Mouse (Mus musculus) layer of hippocampus, postnatal 25 days (tissue): ENCODE results near the gene Il13. TPM values are rescaled to one million over a fixed set of nuclear protein-coding genes. Genes with fewer than 3 reads are reported as not detected.
A peak's percentile ranks its signal among the peaks of the same experiment; 100 is the strongest.

ENCODE experiments used
- DNase-seq, 2 experiments: peaks; one replicate each; pipeline ENCODE4 v3.0.0; 2022; ENCODE audit warnings: mixed read lengths in 2 of 2, low spot score in 1 of 2; ENCODE audit errors: extremely low spot score in 1 of 2
- total RNA-seq, 2 experiments: library from RNA; stranded (reverse); gene quantifications; 2 replicates each; pipeline ENCODE4 v1.2.3; 2021

Il13 gene
- not detected for total RNA-seq

DNA sequence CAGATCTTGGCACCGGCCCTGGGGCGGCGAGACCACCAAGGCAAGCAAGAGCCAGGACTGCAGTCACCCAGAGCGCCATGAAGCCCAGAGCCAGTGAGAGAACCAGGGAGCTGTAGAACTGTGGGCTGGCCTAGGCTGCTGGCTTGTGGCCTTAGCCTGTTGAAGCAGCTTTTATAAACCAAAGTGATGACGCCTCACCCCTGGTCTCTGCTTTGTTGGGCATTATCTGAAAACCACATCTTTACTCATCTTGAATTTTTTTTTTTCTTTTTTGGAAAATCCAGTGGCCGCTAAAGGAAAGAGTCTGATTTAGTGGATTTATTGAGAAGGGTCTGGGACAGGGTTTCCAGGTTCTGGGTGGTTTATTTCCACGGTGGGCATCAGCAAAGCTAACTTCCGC lies at the start of gene Il13:
Gene Il13, minus strand, starts transcription at position 147 of the 400 bp plus-strand sequence.
- no peak for DNase-seq

DNA sequence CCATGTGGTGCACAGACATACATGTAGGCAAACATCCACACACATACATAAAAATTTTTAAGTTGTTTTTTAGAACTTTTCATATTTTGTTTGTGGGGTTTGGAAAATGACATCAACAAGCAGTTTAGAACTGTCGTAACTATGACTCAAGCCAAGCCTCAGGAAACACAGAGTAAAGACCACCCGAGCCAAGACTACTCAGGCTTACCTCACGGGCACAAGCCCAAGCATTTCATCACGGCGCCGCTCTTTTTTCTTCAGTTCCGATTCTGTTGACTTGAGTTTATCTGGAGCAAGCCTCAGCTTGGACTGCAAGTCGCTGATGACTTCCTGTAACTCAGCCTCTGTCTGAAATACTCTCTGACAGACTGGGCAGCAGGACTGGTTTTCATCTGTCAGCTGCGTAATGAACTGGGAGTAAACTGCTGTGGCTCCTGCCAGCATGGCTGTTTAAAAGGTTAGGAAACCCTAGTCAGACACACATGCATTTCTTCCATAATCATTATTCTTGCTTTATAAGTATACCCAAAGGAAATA lies 48.6 kb upstream of the Il13 start:
- DNase-seq = no peak

DNA sequence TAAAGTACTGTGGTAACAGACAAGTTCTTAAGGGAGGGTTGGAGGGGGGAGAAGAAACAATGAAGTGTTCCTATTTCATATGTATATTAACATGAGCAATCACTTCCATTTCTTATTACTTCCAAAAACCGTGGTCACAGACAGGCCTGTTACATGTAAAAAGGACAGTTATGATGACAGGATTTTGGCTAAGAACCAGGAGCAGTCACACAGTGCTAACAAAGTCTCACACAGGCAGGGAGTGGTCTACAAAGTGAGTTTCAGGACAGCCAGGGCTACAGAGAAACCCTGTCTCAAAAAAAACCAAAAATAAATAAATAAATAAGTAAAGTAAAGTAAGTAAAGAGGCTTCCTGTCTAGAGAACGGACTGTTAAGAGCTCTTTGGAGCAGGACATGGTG lies 47.7 kb upstream of the Il13 start:
- no peak for DNase-seq

DNA sequence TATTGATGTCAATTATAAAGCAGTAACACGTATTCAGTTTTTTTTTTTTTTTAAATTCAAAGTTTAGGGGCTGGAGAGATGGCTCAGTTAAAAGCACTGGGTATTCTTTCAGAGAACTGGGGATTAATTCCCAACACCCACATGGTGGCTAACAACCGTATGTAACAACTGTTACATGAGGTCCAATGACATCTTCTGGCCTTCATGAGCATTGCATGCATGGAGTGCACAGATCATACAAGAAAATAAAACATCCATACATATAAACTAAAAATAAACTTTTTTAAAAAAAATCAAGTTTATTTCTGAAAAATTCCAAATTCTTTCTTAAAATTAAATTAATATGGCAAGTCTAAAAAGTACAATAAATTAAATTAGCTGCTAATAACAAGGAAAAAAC lies 47.2 kb upstream of the Il13 start:
- no peak for DNase-seq

DNA sequence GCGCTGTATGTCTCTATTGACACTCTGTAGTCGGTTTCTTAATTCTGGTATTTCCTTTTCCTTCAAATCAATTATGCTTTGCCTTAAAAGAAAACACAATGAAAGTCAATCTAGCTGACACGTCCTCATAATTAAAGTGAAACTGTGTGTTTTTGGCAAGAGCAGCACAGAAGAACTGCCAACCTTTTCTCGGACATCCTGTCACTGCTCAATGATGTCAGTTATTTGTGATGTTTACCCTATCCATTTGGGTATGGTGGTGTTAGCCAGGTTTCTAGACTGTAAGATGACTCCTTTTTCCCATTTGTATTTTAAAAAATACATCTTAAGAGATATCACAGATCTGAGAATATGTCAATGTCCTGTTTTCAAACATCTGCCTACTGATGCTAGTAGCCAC lies 45.6 kb upstream of the Il13 start:
- no peak for DNase-seq

DNA sequence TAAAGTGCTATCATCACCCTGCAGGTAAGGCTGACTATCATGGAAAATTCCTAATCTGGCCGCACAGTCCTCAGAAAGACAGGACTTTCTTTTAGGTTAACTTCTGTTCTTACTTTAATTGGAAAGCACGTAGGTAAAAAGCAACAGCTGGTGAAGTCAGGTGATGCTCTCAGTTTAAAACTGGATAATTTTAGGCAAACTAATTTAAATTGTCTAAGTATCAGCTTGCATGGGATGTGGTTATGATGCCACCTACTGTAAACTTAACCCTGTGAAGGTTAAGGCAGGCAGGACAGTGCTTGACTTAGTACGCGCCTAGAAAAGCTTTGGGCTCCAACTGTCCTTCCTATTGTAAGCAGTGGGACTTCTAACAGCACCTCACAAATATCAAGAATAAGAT lies 36.9 kb upstream of the Il13 start:
- DNase-seq = no peak

DNA sequence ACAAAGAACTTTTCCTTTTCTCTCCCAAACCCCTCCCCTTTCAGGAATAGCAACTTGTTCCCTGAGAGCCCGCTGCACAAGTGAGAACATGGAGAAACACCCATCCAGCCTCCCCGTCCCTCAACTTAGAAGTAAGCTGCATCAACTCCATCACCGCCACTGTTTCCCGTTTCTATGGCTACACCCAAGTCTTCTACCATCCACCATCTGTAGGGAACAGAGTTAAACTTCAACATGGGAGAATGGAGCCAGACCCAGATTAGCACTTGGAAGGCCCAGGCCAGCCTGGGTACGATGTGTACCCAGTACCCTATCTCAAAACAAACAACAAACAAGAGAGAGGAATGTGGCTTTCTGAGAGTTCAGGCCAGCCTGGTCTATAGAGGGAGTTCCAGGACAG lies 29.6 kb upstream of the Il13 start:
- DNase-seq = no peak

DNA sequence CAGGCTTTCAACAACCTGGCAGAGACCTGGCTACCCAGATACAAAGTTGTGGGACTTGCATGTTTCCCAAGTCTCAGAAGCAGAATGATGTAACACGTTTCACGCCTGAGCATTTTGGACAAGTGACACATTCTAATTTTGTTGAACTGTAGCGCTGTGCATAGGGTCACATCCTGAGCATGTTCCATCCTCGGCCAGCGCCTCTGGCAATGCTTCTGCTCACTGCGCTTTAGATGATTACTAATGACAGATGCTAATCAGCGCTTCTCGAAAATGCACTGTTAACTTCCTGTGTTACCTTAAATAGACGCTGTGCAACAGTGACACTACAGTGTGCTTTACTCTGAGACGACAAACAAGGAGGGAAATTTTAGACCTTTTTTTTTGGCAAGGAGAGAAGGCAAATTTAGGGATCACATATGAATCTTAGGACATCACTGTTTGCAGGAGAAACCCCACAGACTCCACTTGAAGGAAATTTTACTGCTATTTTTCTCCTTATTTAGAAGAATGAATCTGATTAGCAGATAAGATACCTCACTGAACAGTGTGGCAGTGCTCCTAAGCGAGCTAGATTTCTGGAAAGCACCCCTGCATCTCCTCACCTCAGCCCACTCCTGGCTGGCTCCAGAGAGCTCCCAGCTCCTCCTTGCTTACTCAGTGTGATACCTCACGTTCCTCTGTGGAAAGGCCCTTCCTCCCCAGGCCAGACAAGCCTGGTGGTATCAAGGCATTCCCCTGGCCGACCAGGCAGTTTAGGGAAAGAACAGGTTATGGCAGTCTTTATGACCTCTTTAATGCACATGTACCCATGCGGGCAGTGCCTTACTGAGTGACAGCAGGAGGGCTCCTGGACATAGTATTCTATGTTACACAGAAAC lies 28.5 kb upstream of the Il13 start:
- DNase-seq = no peak

DNA sequence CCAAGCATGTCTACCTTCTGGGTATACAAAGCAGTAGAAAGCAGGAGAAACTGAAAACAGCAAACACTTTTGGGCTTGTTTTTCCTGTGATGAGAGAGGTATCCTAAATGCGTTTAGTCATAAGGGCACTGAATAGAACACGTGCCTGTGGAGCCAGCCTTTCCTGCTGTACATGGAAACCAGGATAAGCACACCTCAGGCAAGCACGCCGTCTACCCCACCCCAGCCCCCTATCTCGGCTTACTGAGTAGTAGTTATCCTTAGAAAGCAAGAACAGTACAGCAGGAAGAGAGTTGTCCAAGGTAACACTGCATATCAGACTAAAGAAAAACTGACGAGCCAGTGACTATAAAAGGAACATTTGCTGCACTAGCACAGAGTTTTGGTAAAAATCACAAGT lies 23.3 kb upstream of the Il13 start:
- no peak for DNase-seq

DNA sequence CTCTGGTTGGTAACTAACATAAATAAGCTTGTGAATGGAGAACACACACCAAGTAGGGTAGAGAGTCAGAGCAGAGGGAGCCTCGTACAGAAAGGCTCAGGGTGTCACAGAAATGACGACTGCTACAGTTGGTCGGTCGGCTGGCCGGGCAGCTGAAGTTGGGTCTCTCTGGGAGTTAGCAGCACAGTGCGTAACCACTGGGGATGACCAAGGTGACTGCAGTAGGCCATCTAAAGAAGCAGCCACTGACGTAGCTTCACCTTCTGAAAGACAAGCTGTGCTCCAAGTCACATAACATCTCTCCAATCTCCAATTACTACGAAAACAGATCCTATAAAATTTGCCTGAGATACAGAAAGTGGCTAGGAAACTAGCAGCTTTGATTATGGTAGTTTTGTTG lies 22.9 kb upstream of the Il13 start:
- DNase-seq = no peak

DNA sequence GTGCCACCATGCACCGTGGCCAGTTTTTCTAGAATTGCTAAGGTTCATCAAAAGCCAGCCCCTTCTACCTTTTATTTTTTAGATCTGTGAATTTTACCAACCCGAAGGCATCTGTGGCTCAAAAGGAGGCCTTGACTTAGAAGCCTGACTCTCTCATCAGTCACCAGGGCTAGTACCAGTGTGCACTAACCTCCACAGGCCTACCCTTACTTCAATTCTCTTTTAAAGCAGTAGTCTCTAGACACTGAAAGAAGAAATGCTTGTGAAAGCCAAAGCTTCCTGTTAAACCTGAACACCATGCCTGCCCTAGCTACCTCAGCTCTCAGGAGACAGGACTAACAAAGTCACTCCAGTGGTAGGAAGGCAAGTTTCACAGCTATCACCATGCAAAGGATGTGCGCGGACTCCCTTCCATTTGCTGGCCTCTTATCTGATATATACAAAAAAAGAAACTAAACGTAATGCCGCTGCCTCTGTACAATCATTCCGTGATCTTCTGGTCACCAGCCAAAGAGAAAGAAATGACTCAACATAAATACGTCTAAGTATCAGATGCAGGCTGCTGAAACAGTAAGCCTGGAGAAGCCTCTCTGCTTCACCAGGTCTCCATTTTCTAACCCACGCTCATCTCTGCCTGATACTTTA lies 22.2 kb upstream of the Il13 start:
- no peak for DNase-seq

DNA sequence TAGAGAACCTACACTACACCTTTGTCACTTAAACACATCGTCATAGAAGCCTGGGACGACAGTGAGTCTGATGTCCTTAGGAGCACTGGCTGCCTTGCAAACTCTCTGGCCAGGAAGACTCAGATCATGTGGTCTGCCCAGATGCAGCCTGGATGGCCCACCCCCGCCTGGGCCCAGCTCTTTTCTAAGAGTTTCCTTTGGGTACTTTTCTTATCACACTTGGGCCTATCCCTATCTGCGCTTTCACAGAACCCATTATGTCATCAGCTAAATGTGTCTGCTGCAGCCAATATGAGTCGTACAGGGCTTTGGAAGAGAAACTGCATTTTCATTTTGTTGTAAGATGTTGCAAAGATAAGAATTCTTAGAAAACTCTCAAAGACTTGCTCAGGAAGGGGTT lies 20.5 kb upstream of the Il13 start:
- no peak for DNase-seq

DNA sequence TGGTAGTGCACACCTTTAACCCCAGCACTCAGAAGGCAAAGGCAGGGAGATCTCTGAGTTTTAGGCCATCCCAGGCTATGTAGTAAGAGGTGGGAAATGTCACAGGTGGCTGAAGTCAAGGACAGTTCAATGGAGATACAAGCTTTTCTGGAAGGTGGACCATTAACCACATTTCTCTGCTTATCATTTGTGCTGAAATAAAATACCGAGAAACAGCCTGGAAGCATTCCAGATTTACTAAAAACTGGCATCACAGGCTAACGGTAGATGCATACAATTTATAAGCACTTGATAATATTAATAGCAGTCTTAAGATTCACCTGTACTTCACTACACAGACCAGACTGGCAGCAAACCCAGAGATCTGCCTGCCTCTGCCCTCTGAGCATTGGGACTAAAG lies 17.9 kb upstream of the Il13 start:
- no peak for DNase-seq

DNA sequence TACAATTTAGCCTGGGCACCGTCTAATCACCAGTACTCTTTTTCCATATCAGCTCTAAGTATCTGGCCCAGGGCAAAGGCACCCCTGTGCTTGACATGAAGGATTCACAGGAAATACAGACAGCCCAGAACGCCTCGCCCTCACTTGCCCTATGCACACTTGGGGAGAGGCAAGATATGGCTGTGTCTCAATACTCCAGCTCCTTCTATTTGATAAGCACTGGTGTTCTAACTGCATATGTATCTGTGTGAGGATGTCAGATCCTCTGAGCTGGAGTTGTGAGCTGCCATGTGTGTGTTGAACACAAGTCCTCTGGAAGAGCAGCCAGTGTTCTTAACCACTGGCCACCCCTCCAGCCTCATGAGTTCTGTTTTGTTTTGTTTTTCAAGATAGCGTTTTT lies 16.9 kb upstream of the Il13 start:
- no peak for DNase-seq

DNA sequence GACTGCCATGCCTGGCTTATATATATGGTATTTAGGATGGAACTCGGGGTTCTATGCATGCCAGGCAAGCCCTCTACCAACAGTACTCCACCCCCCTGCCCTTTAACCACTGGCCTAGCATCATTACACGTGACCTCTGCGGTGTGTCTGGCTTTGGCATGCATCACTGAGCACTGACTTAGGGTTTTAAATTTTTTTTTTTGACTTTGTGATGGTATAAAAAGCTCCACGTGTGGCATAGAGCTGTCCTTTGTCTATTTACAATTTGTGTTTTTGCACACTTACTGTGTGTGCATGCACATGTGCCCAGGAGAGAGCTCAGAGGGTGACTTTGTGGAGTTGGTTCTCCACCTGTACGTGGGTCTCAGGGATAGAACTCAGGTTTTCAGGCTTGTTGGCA lies 9.5 kb upstream of the Il13 start:
- no peak for DNase-seq

DNA sequence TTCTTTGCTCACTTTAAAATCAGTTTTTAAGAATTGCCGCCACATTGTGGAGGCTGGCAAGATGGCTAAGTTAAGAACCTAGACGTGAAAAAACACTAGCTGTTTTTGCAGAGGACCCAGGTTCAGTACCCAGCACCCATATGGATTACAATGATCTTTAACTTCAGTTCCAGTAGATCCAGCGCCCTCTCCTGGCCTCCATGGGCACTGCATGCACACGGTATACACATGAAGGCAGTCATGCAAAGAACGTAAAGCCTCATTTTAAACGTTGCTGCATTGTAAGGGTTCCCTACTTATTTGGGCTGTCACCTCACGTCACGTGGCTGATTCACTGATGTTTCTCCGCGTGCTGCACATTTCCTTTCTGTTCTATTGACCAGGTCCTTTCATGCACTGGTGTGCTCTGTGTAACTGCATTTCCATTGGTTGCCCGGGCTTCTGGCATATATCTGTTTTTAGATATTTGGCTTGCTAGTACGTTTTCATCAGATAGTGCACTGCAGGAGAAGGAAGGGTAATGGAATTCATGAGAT lies 8.3 kb upstream of the Il13 start:
- no peak for DNase-seq

DNA sequence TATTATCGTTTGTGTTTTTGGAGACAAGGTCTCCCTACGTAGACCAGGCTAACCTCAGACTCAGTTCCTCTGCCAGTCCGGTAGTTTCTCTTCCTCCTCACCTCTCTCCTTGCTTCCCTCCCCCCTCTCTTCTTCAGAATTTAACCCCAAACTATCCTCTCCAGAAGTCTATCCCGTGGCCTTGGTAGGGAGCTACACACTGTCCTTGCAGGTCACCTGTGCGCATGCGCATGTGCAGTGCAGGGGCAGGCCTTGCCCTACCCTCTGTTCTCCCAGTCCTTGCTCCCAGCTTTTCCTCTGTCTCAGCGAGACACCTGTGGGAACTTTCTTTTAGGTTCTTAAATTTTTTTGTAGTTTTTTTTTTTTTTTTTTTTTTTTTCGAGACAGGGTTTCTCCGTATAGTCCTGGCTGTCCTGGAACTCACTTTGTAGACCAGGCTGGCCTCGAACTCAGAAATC lies 3.3 kb upstream of the Il13 start:
- DNase-seq = no peak

DNA sequence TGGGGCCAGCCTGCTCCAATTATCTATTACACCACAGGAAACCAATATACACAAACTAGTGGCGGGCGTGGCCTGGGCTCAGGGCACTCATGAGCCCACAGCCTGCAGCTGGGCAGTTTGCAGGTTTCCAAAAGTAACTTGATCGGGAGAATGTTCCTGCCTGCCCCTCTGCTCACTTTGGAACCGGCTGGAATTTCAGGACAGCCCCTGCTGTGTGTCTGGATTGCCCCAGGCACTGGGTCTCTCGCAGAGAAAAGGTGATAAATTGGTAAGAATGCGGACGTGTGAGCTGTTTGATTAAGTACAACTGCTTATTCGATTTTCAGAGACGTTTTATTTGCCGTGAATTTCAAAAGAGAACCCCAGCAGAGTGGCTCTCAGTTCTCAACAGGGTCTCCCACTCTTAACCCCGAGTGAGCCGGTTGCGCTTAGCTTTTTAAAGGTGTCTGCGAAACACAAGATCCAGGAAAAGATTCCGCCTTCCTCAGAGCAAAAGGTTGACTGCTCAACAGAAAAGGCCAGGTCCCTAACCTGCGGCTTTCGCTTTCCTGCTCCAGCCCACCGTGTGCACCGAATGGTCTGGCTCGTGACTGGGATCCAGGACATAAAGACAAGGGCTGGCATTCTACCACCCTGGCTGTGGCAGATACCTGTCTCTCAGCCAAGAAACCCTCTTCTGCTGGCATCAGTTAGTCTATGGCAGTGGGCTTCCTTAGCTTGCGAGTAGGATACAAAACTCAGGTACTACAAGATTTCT lies 2.7 kb upstream of the Il13 start:
- DNase-seq = no peak

DNA sequence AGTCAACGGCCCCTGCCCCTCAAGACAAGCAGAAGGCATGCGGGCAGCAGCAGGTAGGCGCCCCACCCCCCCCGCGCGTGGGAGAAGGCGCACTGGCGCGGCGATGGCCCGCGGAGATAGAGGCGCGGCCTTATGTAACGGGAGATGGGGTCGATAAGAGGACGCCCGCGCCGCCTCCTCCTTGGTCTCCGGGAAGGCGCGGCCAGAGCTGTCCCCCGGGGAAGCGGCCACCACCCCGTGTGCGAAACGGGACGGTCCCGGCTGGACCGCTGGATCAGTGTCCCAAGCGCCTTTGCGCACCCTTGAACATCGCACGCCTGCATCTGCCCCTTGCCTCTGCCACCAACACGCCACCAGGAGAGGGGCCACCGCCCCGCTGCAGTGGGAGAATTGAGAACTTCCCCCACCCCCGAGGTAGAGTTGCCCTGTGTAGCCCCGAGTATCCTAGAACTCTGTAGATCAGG lies 1.7 kb upstream of the Il13 start:
- DNase-seq = peak; percentile 14 to 35

DNA sequence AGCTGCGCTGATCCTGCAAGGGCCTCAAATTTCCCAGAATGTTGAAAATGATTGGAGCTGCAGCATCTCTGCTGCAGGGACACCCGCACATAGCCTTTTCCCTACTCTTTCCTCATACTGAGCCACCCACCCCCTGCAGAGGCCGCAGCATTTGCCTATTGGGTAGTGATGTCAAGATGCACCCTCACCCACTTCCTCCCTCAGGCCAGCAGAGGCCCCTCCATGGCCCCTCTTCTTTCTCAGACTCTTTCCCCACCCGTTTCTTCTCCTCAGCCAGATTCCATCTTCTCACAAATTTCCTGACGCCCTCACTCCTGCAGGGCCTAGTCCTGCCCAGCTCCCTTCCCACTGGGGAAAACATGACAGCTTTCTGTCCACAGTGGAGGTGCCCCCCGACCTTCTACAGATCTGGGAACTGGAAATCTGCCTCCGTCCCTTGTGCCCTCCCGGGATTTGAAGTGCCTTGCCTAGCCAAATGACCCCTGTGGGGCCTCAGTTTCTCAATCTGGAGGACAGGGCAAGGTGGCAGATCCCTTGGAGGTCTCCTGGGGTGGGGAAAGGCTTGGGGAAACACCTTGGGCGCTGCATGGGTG lies 1.2 kb upstream of the Il13 start:
- no peak for DNase-seq
